Mouse (Mus musculus) left cerebral cortex, postnatal 36 days (tissue): ENCODE measurements around the gene Gm26992. TPM values are rescaled to one million over a fixed set of nuclear protein-coding genes. Genes with fewer than 3 reads are reported as not detected.

Source experiments
- total RNA-seq, 2 experiments: library from RNA; stranded (reverse); gene quantifications; 2 replicates each; pipeline ENCODE4 v1.2.3; 2021

Gm26992 gene
- total RNA-seq, 2 experiments from 2014 or later, result 0.96 TPM; not detected in 1

Other genes starting within 250 kb of the Gm26992 start
- gene Nap1l2, start 235.4 kb upstream of the Gm26992 start, total RNA-seq, result 10 to 100 TPM; 90.8 to 97.0 TPM
- gene Cdx4, start 100.6 kb upstream of the Gm26992 start, total RNA-seq, result not detected
- gene Chic1, start 65.5 kb upstream of the Gm26992 start, total RNA-seq, result 10 to 100 TPM; 16.3 to 21.4 TPM
- gene Tsx, start 7.5 kb upstream of the Gm26992 start, total RNA-seq, result under 1 TPM in 1 of 2 experiments, not detected in 1; 0.52 TPM
- not detected for gene Zcchc13, start 208.6 kb downstream of the Gm26992 start, total RNA-seq